Mouse (Mus musculus): ENCODE results near the gene Tbcc. TPM values are rescaled to one million over a fixed set of nuclear protein-coding genes. Genes with fewer than 3 reads are reported as not detected.
"Not testable (repeated sequence)": the region's sequence is repeated elsewhere in the genome, so short reads cannot be mapped to it uniquely, and the experiment has no call there.

Gene Tbcc
- 10 to 100 TPM; 16.0 to 16.6 TPM for total RNA-seq (2021)
- long read RNA-seq, experiment 1, transcript Tbcc-201 (1 exons, 1,164 nt) = major isoform, 42 of 42 reads
- long read RNA-seq, experiment 1, partial matches to known transcripts = 0 of 42 reads
- long read RNA-seq, experiment 1, other reads (novel, unspliced or antisense) = 0 of 42 reads
- long read RNA-seq, experiment 2, transcript Tbcc-201 (1 exons, 1,164 nt) = major isoform, 24 of 24 reads
- long read RNA-seq, experiment 2, partial matches to known transcripts = 0 of 24 reads
- long read RNA-seq, experiment 2, other reads (novel, unspliced or antisense) = 0 of 24 reads

DNA sequence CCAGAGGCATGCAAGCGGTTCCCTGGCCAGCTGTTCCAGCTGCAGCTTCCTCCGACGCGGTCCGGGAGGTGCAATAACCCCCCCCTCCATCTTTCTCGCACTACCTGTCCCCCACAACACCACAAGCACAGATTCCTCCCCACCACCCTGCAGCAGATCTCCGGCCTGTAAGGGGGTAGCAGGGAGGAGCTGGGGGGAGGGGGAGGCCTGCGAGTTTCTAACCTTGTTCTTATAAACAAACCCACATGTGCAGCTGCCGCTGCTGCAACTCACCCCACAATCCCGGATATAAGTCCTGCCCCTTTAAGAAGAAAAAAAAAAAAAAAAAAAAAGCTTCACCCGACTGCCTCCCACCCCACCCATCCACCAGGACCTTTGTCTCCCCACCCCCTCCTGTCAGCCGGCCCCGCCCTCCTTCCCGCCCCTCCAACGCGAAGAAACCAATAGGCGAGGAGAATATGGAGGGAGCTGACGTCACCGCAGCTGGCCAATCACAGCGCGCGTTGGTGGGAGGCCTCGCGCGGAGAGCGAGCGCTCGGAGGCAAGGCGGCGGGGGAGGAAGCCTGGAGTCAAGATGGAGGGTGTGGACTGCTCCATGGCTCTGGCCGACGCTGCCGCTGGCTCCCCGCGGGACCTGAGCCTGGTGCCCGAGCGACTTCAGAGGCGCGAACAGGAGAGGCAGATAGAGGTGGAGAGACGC, at the start of gene Tbcc:
TSS of gene Tbcc (plus strand) at position 569 of the 700 bp plus-strand sequence.
- peak; percentile 97 to 98 for DNase-seq

DNA sequence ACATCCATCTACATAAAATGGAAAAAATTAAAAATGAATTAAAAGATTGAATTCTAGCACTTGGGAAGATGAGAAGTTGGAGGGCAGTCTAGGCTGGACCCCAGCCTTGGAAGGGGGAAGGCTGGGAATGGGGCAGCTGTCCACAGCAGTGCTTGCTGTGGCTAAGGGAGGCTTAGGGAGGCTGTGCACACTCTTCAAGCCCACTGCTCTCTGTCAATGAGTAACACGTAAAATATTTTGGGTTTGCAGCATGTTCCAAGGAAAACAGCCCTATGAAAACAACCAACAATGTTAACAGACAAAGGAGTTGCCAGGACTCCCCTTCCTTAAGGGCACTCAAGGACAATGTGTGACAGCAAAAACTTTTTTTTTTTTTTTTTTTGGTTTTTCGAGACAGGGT, 47.5 kb upstream of the Tbcc start:
- DNase-seq = peak in 1 of 2 experiments; percentile 65

DNA sequence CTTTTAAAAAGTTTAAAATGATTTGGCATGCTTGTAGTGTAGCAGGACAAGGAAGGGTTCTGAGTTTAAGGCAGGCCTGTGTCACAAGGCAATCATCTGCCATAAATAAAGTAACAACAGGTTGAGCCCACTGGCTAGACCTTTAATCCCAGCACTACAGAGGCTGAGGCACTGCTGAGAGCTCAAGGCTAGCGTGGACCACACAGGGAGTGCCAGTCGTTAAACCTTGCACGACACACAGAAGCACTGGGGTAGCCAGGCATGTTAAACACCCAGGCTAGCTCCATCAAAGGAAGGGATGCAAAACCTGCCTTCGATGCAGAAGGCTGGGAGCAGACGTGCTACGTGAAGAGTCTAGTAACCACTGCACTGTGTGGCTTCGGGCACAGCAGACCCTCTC, 46.8 kb upstream of the Tbcc start:
- DNase-seq = no peak

- DNase-seq = no peak
These were observed 45.7 kb upstream of the Tbcc start for GRCm38 (mm10) chr17:46844811-46845210.

DNA sequence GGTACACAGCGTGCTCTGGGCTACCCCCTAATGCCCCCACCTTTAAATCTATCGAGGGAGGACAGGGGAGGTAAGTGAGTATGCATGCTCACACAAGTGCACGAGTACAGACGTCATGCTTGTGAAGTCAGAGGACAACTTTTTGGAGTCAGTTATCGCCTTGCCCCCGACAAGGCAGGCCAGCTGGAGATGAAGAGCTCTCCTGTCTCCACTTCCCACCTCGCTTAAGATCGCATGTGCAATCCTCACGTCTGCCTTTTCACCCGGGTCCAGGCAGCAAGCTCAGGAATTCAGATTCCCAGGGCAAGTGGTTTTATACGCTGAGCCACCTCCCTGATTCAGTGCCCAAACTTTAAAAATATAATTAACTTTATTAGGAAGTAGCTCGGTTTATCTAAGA, 45.2 kb upstream of the Tbcc start:
- no peak for DNase-seq

DNA sequence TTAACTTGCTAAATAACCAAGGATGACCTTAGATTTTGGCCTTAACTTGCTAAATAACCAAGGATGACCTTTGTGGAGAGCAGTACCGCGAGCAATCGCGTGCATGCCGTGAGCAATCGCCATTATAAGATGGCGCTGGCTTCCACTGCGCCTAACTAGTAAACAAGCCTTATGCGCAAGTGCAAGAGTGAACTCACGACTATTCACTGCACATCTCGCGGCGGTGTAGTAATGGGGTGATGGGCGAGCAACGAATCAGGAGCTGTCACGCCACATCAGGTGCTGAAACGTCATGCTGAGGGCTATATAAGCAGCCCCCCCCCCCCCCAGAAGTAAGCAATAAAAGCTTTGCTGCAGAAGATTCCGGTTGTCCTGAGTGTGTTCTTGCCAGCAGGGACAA, 43.9 kb upstream of the Tbcc start:
- not testable (repeated sequence) for DNase-seq

- no peak for DNase-seq
These were observed 43.3 kb upstream of the Tbcc start for GRCm38 (mm10) chr17:46847206-46847605.

DNA sequence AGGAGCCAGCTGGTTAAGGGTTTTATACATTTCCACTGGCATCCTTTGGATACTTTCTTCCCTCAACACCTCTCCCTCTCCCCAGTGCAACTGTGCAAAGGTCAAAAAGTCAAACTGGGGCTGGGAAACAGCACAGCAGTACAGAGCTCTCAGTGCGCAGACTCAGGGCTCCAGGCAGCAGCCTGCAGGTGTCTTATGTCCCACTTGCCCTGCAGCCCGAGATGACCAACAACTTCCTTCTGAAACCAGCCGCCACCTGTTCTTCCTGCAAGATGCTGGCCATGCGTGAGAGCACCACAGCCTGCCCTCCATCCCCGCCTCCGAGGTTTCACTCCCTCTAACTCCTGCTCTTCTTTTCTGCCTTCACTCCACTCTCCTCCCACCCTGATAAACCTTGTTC, 37.8 kb upstream of the Tbcc start:
- peak in 1 of 2 experiments; percentile 35 for DNase-seq

GRCm38 (mm10) chr17:46853281-46853680, 37.2 kb upstream of the Tbcc start:
- peak; percentile 84 to 87 for DNase-seq

- peak in 1 of 2 experiments; percentile 42 for DNase-seq
These were observed 36.4 kb upstream of the Tbcc start for GRCm38 (mm10) chr17:46854096-46854495.

DNA sequence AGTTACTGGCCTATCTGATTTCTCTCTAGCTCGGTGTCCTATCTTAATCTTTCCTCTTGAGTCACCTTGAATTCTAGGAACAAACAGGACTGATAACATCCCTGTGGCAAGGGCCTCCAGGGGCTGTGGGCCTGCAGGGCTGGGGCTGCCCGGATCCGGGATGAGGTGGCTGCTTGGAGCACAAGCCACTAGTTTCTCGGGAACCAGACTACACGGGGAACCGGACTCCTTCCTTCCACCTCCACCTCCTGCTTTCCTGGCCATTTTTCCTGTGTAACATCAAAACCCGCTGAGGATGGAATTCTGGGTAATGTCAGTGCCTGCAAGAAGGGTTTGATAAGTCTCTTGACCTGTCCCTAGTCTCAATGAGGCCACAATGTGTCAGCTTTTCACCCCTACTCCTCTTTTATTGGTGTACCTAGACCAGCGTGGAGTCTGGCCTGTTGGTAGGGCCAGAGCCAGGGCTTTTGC, 35.8 kb upstream of the Tbcc start:
- peak; percentile 39 to 61 for DNase-seq

- DNase-seq = peak; percentile 45 to 68
These were observed 35.0 kb upstream of the Tbcc start for GRCm38 (mm10) chr17:46855328-46856106.

GRCm38 (mm10) chr17:46856107-46856388, 34.4 kb upstream of the Tbcc start:
- DNase-seq = no peak

DNA sequence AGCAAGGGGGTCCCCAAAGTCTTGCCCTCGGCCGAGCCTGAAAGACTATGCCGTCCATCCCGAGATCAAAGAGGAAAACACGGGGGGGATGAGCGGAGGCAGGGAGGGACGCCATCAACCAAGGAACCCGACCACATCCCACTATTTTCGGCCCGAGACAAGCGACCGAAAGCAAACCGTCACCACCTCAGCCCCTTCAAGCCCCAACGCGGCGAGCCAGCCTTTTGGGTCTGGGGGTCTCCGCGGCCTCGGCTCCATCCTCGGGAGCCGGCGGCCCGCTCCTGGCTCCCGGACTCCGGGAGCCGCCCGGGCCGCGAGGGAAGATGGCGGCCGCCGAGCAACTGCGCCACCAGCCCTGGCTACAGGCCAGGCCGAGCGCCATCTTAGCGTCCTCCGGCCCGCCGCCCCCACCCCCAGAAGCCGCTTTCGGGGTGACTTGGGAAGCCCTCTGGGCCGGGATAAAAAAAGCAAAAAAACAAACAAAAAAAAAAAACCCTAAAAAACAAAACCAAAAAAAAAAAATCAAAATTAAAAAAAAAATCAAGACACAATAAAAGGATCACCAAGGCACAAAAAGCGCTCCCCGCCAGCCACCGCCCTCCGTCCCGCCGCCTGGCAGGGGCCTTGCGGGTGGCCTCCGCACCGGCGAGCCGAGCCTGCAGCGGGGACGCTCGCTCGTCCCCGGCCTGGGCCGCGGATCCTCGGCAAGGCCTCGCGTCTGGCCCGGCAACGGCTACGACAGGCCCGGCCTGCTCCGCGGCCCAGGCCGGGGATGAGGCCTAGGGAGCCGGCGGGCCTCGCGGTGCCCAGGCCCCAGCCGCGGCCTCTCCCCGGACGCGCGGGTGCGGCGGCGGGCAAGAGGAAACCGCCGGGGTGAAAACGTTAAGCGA, 33.8 kb upstream of the Tbcc start:
- peak; percentile 82 to 89 for DNase-seq

GRCm38 (mm10) chr17:46857361-46857902, 33.1 kb upstream of the Tbcc start:
- peak; percentile 87 to 89 for DNase-seq

DNA sequence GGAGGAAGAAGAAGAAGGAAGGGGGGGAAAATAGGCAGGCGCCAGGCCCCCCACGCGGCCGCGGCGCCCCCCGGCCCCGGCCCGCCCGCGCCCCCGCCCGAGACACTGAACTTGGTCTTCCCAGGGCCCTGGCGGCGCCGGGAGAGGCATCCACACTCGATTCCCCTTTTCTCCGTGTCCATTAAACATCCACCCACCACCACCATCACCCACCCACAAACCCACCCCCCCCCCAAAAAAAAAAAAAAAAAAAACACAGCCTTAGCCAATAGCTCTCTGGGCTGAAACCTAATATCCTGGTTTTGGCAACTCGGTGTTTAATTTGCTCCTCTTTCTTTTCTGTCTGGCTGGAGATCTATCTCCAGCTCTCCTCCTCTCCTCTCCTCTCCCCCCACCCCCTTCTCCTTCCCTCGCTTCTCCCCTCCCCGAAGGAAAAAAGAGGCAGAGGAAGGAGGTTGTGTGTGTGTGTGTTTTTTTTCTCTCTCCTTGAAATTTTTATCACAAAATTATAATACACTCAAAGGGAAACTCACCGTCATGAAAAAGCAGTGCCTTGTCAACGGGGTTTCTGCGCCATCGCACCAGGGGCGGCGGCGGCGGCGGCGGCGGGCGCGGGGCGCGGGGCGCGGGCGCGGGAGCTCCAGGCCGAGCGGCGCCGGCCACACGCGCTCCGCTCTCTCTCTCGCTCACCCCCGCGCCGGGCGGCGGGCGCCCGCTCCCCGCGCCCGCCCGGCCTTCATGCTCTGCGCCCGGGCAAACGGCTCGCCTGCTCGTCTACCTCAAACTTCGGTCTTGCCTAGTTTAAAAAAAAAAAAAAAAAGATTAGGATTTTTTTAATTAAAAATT, 32.4 kb upstream of the Tbcc start, which contains the start of gene Bicral:
TSS of gene Bicral (minus strand) at position 580 of the 846 bp plus-strand sequence.
- peak; percentile 76 to 87 for DNase-seq

GRCm38 (mm10) chr17:46858749-46859444, 31.6 kb upstream of the Tbcc start:
- no peak for DNase-seq

GRCm38 (mm10) chr17:46860120-46860519, 30.4 kb upstream of the Tbcc start:
- DNase-seq = no peak

GRCm38 (mm10) chr17:46864566-46865195, 25.8 kb upstream of the Tbcc start:
- DNase-seq = no peak

Data from heart, adult 18-20 months (tissue).